Mouse (Mus musculus): ENCODE measurements around the gene Mrap2.

DNA sequence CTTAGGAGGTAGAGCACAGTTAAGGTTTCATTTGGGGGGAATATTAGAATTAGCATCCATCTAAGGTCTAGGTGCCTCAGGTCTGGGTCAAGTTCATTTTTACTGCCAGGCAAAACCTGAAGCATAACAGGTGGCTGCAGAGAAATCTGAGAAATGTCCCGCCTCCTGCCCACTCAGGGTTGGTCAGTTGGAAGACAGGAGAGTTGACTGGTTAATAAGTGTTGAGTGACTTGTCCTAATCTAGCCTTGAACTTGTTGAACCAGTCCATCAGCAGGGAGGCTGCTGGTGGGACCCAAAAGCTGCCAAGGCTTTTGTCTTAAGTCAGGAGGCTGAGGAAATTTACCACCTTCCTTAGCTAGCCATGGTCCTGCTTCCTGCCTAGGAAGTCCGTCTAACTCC lies 3.8 kb downstream of the Mrap2 start:
- TF ChIP-seq CTCF (IDR thresholded peaks at IDR 0.05; ENCODE audit: control insufficient read depth, insufficient read depth, insufficient replicate concordance, low read depth, low read length) (no peak), POLR2A (IDR thresholded peaks at IDR 0.05; ENCODE audit: control insufficient read depth, low read depth, low read length) (no peak)

Measured in testis, adult 2 months (tissue).